Mouse (Mus musculus) MEL (cell line): ENCODE measurements around the gene Hecw2. TPM values are rescaled to one million over a fixed set of nuclear protein-coding genes. Genes with fewer than 3 reads are reported as not detected.

Experiments
- DNase-seq: peaks from one replicate; pipeline ENCODE4 v3.0.0; 2011; ENCODE audit warnings: low read depth, low spot score
- H3K27ac ChIP-seq: 2 replicates; pipeline ENCODE4 v1.5.1; 2012; ENCODE audit warnings: low read depth, mild to moderate bottlenecking, control low read depth, low read length, moderate library complexity; ENCODE audit not compliant: control insufficient read depth
- H3K27me3 ChIP-seq, 2 experiments: fragments of 150-350 bp in 1 of 2; sonication (generic) in 1 of 2; 2 replicates each; pipeline ENCODE4 v1.6.1; 2012; ENCODE audit warnings: low read length in 2 of 2, mild to moderate bottlenecking in 2 of 2, improper control_type of control experiment in 1 of 2, moderate library complexity in 1 of 2; ENCODE audit not compliant: insufficient read depth in 2 of 2, control insufficient read depth in 1 of 2
- H3K36me3 ChIP-seq, 2 experiments: 2 replicates each; pipeline ENCODE4 v1.6.1; 2012 to 2014; ENCODE audit warnings: low read length in 2 of 2, improper control_type of control experiment in 1 of 2, inconsistent platforms in 1 of 2, mild to moderate bottlenecking in 1 of 2; ENCODE audit not compliant: insufficient read depth in 2 of 2, control insufficient read depth in 1 of 2
- H3K4me1 ChIP-seq, 2 experiments: fragments of 150-350 bp in 1 of 2; sonication (generic) in 1 of 2; 2 replicates each; pipeline ENCODE4 v1.6.1; 2012; ENCODE audit warnings: low read length in 2 of 2, improper control_type of control experiment in 1 of 2, mild to moderate bottlenecking in 1 of 2; ENCODE audit not compliant: insufficient read depth in 2 of 2, control insufficient read depth in 1 of 2
- H3K4me3 ChIP-seq, 2 experiments: fragments of 150-350 bp in 1 of 2; sonication (generic) in 1 of 2; 2 replicates each; pipeline ENCODE4 v1.5.1; 2012; ENCODE audit warnings: low read depth in 2 of 2, low read length in 2 of 2, mild to moderate bottlenecking in 2 of 2, moderate library complexity in 2 of 2, control low read depth in 1 of 2, improper control_type of control experiment in 1 of 2; ENCODE audit not compliant: control insufficient read depth in 1 of 2, insufficient read depth in 1 of 2
- H3K79me2 ChIP-seq: 2 replicates; pipeline ENCODE4 v1.6.1; 2012; ENCODE audit warnings: mild to moderate bottlenecking, low read length, moderate library complexity; ENCODE audit not compliant: control insufficient read depth, poor library complexity, insufficient read depth
- H3K9ac ChIP-seq: 2 replicates; pipeline ENCODE4 v1.6.1; 2012; ENCODE audit warnings: low read depth, mild to moderate bottlenecking, control low read depth, low read length, moderate library complexity; ENCODE audit not compliant: control insufficient read depth, poor library complexity, severe bottlenecking
- H3K9me3 ChIP-seq: fragments of 150-350 bp; sonication (generic); replicated peaks from 2 replicates; pipeline ENCODE4 v1.6.1; 2012; ENCODE audit warnings: mild to moderate bottlenecking, low read length, improper control_type of control experiment, moderate library complexity; ENCODE audit not compliant: insufficient read depth
- CTCF ChIP-seq, 3 experiments: IDR thresholded peaks in 2 of 3; conservative IDR thresholded peaks in 1 of 3; 2 replicates each; pipeline ENCODE4 v1.5.1; 2011 to 2012; ENCODE audit warnings: low read length in 3 of 3, low read depth in 2 of 3, mild to moderate bottlenecking in 2 of 3, improper control_type of control experiment in 1 of 3, inconsistent platforms in 1 of 3, mixed read lengths in 1 of 3, moderate library complexity in 1 of 3; ENCODE audit not compliant: control insufficient read depth in 1 of 3, insufficient read depth in 1 of 3, poor library complexity in 1 of 3, severe bottlenecking in 1 of 3
- EP300 ChIP-seq, 2 experiments: IDR thresholded peaks; 2 replicates each; pipeline ENCODE4 v1.6.1; 2011; ENCODE audit warnings: improper control_type of control experiment in 2 of 2, low read length in 2 of 2, low read depth in 1 of 2, mild to moderate bottlenecking in 1 of 2
- ETS1 ChIP-seq: IDR thresholded peaks from 2 replicates; pipeline ENCODE4 v1.6.1; 2012; ENCODE audit warnings: low read depth, mild to moderate bottlenecking, inconsistent platforms, low read length, improper control_type of control experiment, moderate library complexity
- GABPA ChIP-seq: IDR thresholded peaks from 2 replicates; pipeline ENCODE4 v1.6.1; 2012; ENCODE audit warnings: low read depth, mild to moderate bottlenecking, inconsistent platforms, low read length, improper control_type of control experiment, moderate library complexity
- GATA1 ChIP-seq: IDR thresholded peaks from 2 replicates; pipeline ENCODE4 v1.6.1; 2011; ENCODE audit warnings: low read depth, low read length, improper control_type of control experiment
- HCFC1 ChIP-seq: IDR thresholded peaks from 2 replicates; pipeline ENCODE4 v1.6.1; 2012; ENCODE audit warnings: low read depth, mild to moderate bottlenecking, inconsistent platforms, low read length, improper control_type of control experiment, moderate library complexity
- JUND ChIP-seq: IDR thresholded peaks from 2 replicates; pipeline ENCODE4 v1.6.1; 2011; ENCODE audit warnings: low read depth, mild to moderate bottlenecking, improper control_type of control experiment, low read length
- MAFK ChIP-seq: IDR thresholded peaks from 2 replicates; pipeline ENCODE4 v1.6.1; 2011; ENCODE audit warnings: low read depth, mild to moderate bottlenecking, low read length, improper control_type of control experiment, borderline replicate concordance
- MAX ChIP-seq: IDR thresholded peaks from 2 replicates; pipeline ENCODE4 v1.6.1; 2011; ENCODE audit warnings: low read length, improper control_type of control experiment
- MAZ ChIP-seq: IDR thresholded peaks from 2 replicates; pipeline ENCODE4 v1.6.1; 2012; ENCODE audit warnings: low read depth, mild to moderate bottlenecking, inconsistent platforms, low read length, improper control_type of control experiment
- MYB ChIP-seq: IDR thresholded peaks from 2 replicates; pipeline ENCODE4 v1.6.1; 2011; ENCODE audit warnings: mild to moderate bottlenecking, low read depth, low read length, improper control_type of control experiment
- MYC ChIP-seq: IDR thresholded peaks from 2 replicates; pipeline ENCODE4 v1.6.1; 2011; ENCODE audit warnings: low read depth, mild to moderate bottlenecking, low read length, improper control_type of control experiment, moderate library complexity
- NELFE ChIP-seq: IDR thresholded peaks from 2 replicates; pipeline ENCODE4 v1.6.1; 2011; ENCODE audit warnings: low read depth, low read length, improper control_type of control experiment
- NRF1 ChIP-seq: IDR thresholded peaks from 2 replicates; pipeline ENCODE4 v1.6.1; 2014; ENCODE audit warnings: low read depth, mild to moderate bottlenecking, inconsistent platforms, low read length, improper control_type of control experiment, moderate library complexity; ENCODE audit not compliant: poor library complexity, insufficient read depth, severe bottlenecking
- RCOR1 ChIP-seq: IDR thresholded peaks from 2 replicates; pipeline ENCODE4 v1.6.1; 2012; ENCODE audit warnings: low read depth, mild to moderate bottlenecking, inconsistent platforms, low read length, improper control_type of control experiment
- SIN3A ChIP-seq: IDR thresholded peaks from 2 replicates; pipeline ENCODE4 v1.6.1; 2012; ENCODE audit warnings: low read length, improper control_type of control experiment, inconsistent platforms
- TCF12 ChIP-seq: IDR thresholded peaks from 2 replicates; pipeline ENCODE4 v1.6.1; 2014; ENCODE audit warnings: low read depth, mild to moderate bottlenecking, inconsistent platforms, low read length, improper control_type of control experiment, moderate library complexity
- UBTF ChIP-seq: IDR thresholded peaks from 2 replicates; pipeline ENCODE4 v1.6.1; 2012; ENCODE audit warnings: low read depth, mild to moderate bottlenecking, inconsistent platforms, low read length, improper control_type of control experiment, moderate library complexity, borderline replicate concordance; ENCODE audit not compliant: insufficient read depth
- USF1 ChIP-seq: IDR thresholded peaks from 2 replicates; pipeline ENCODE4 v1.6.1; 2014; ENCODE audit warnings: low read depth, mild to moderate bottlenecking, inconsistent platforms, low read length, improper control_type of control experiment, moderate library complexity
- ZKSCAN1 ChIP-seq: IDR thresholded peaks from 2 replicates; pipeline ENCODE4 v1.6.1; 2012; ENCODE audit warnings: low read depth, mild to moderate bottlenecking, inconsistent platforms, low read length, improper control_type of control experiment, moderate library complexity
- ZMIZ1 ChIP-seq: IDR thresholded peaks from 2 replicates; pipeline ENCODE4 v1.6.1; 2012; ENCODE audit warnings: low read depth, mild to moderate bottlenecking, inconsistent platforms, low read length, improper control_type of control experiment, moderate library complexity
- ZNF384 ChIP-seq: IDR thresholded peaks from 2 replicates; pipeline ENCODE4 v1.6.1; 2012; ENCODE audit warnings: low read depth, mild to moderate bottlenecking, inconsistent platforms, low read length, improper control_type of control experiment
- polyA plus RNA-seq, 2 experiments: library from polyadenylated mRNA; stranded (reverse) in 1 of 2; unstranded in 1 of 2; fragments of >175 nt in 1 of 2; fragments of >200 nt in 1 of 2; gene quantifications; 2 replicates each; pipeline versions ENCODE4 v1.2.1 to v1.2.4; 2012; ENCODE audit warnings: low replicate concordance in 2 of 2, low read depth in 1 of 2; ENCODE audit not compliant: insufficient read length in 2 of 2, insufficient read depth in 1 of 2, missing spikeins in 1 of 2
- total RNA-seq: library from RNA; depleted of rRNA; stranded (reverse); fragments of 300-350 nt; gene quantifications from 2 replicates; pipeline ENCODE4 v1.2.3, GENCODE M21; 2012

Hecw2 gene
- total and polyA plus RNA-seq, 3 experiments = not detected

DNA sequence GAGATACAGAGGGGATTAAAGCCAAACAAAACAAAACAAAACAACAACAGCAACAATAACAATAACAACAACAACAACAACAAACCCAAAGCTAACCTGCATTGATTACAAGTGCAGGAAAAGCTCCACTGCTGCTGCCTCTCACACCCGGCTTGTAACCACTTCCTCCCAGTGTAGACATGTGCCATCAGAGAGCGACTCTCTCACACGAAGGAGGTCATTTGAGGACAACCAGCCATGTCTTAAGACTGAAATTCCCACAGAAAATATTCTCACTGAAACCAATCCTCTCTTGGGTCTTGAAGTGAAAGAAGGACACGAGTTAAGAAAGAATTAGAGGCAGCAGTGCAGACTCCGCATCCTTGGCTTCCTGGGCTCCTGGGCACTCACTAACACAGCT lies 319.0 kb downstream of the Hecw2 start:
- no peak overlapping the region for H3K27ac ChIP-seq
- H3K4me1 ChIP-seq = no peaks in the 10 kb centered on the region; a peak in 1 of 4 replicates
- H3K9ac ChIP-seq = no peak overlapping the region
- TF ChIP-seq SIN3A = no peak
- no peak for TF ChIP-seq UBTF
- no peak for TF ChIP-seq MYB
- no peak for TF ChIP-seq JUND
- no peak for TF ChIP-seq RCOR1
- no peak for TF ChIP-seq MAFK
- TF ChIP-seq ZMIZ1 = no peak
- TF ChIP-seq GABPA = no peak
- TF ChIP-seq MAX = no peak
- no peak for TF ChIP-seq ZNF384
- no peak for TF ChIP-seq TCF12
- TF ChIP-seq NELFE = no peak
- TF ChIP-seq ZKSCAN1 = no peak
- no peak for TF ChIP-seq HCFC1
- no peak for TF ChIP-seq EP300 (IDR thresholded peaks at IDR 0.05; ENCODE audit: low read depth in 1 of 2, low read length in 2 of 2)
- TF ChIP-seq NRF1 = no peak
- no peaks in the 10 kb centered on the region for H3K79me2 ChIP-seq
- no peaks in the 10 kb centered on the region for H3K27me3 ChIP-seq
- H3K36me3 ChIP-seq = no peaks in the 10 kb centered on the region
- no peak overlapping the region for H3K4me3 ChIP-seq
- H3K9me3 ChIP-seq = no peaks in the 10 kb centered on the region
- DNase-seq = no peak

- H3K4me1 ChIP-seq = no peaks in the 10 kb centered on the region
- TF ChIP-seq USF1 = no peak
- no peak for TF ChIP-seq JUND
- TF ChIP-seq ZNF384 = no peak
- TF ChIP-seq MAFK = no peak
- no peak for TF ChIP-seq UBTF
- TF ChIP-seq MAZ = no peak
- TF ChIP-seq ETS1 = no peak
- TF ChIP-seq CTCF (IDR thresholded peaks at IDR 0.05 in 2 of 3, conservative IDR thresholded peaks at IDR 0.05 in 1 of 3; ENCODE audit: control insufficient read depth in 1 of 3, insufficient read depth in 1 of 3, low read depth in 2 of 3, low read length in 3 of 3, poor library complexity in 1 of 3, severe bottlenecking in 1 of 3) = no peak
- TF ChIP-seq ZMIZ1 = no peak
- no peak for TF ChIP-seq GATA1
- TF ChIP-seq MAX = no peak
- no peak for TF ChIP-seq MYC
- no peak overlapping the region for H3K9ac ChIP-seq
- no peak overlapping the region for H3K27ac ChIP-seq
- no peaks in the 10 kb centered on the region for H3K9me3 ChIP-seq
- H3K4me3 ChIP-seq = no peak overlapping the region
- DNase-seq = no peak
- no peaks in the 10 kb centered on the region for H3K36me3 ChIP-seq
- H3K79me2 ChIP-seq = no peaks in the 10 kb centered on the region
- H3K27me3 ChIP-seq = no peaks in the 10 kb centered on the region
Measured at GRCm38 (mm10) chr1:53867316-53867715, 327.7 kb downstream of the Hecw2 start.
